In the genomic region with DNA sequence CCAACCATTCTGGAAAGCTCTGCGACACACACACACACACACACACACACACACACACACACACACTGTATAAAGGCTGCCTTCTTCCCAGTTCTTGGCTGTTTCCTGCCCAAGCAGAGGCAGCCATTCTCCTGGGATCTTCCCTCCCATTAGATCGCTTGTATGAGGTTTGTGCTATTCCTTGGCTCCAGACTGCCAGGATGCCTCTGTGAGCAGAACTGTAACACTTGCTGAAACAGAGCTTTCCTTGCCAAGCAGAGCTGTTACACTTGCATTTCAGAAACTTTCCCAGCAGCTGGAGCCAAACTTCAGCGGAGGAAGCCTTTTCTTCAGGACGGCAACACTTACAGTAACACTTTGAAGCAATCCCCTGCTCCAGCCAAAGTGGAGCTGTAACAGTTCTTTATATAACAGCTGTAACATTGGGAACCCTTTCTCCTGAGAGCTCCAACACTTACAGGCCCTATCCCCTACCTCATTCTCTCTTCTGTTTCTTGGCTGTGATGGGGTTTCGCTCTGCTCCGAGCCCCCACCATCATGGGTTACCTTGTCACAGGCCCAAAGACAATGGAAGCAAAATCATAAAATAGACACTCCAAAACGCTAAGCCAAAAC, we compare ENCODE assay signal across 10 mouse cellular contexts.
DNase-seq lines count a peak whose midpoint lies in the region; ATAC-seq and TF ChIP-seq lines count a peak whose summit lies in the region.
"Had no signal": no experiment of that assay in that cellular context is flagged by ENCODE, and none has a peak within 500 bp of the region (broad histone marks: within the 10 kb centered on the region; RNA-seq: fewer than 3 reads in every experiment).

No protein-coding gene starts in this region.

- H3K27ac ChIP-seq in heart, embryonic 11.5 days (ENCODE audit: low read depth, low read length) = no peak overlapping the region
- H3K27ac ChIP-seq in lung, postnatal 0 days (ENCODE audit: low read length) = no peak overlapping the region

- no peak for TF ChIP-seq EP300 in lung, postnatal 0 days (IDR thresholded peaks at IDR 0.05)

- no peaks in the 10 kb centered on the region for H3K27me3 ChIP-seq in heart, embryonic 11.5 days (ENCODE audit: control insufficient read depth, insufficient read depth, low read length)
- H3K27me3 ChIP-seq in lung, postnatal 0 days (replicated peaks; ENCODE audit: insufficient read depth, low read length) = no peaks in the 10 kb centered on the region
- H3K27me3 ChIP-seq: megakaryocyte, embryonic 14.5 days had no signal

- DNase-seq in heart, adult 8-10 months (ENCODE audit: low spot score) = peak; percentile 16
- peak; percentile 76 for DNase-seq in brain, adult 2 months (ENCODE audit: low read depth, low spot score)
- DNase-seq in heart, adult 9 months (ENCODE audit: low spot score in 2 of 2) = peak; percentile 7 to 36
- DNase-seq in lung, postnatal 0 days (ENCODE audit: low spot score) = peak; percentile 62
- no peak for DNase-seq in thymus, postnatal 4 days
- no peak for DNase-seq in B cell, adult 2 months
- DNase-seq in kidney, adult 8-10 months = no peak
- DNase-seq: spleen, adult 18-20 months had no signal

- 0 out of 2 replicates have a peak, but pooled peaks have one; percentile 4 for TF ChIP-seq CTCF in lung, postnatal 0 days (IDR thresholded peaks at IDR 0.05)

- H3K9ac ChIP-seq in heart, embryonic 11.5 days (ENCODE audit: low read depth, low read length) = no peak overlapping the region
- H3K9ac ChIP-seq in lung, postnatal 0 days (replicated peaks; ENCODE audit: low read depth) = no peak overlapping the region

- no peaks in the 10 kb centered on the region for H3K9me3 ChIP-seq in heart, embryonic 11.5 days (replicated peaks; ENCODE audit: control insufficient read depth, low read length)
- no peaks in the 10 kb centered on the region for H3K9me3 ChIP-seq in lung, postnatal 0 days (ENCODE audit: low read length)

- WGBS in heart, embryonic 11.5 days (ENCODE audit: insufficient replicate concordance) = 80% methylated on average over 7 of the region's 7 CpGs
- 68% methylated on average over 7 of the region's 7 CpGs for WGBS in lung, postnatal 0 days

- H3K36me3 ChIP-seq in heart, embryonic 11.5 days (ENCODE audit: control insufficient read depth, insufficient read depth, low read length) = no peaks in the 10 kb centered on the region
- H3K36me3 ChIP-seq in lung, postnatal 0 days (ENCODE audit: insufficient read depth, low read length) = no peaks in the 10 kb centered on the region

- no peak overlapping the region for H3K4me2 ChIP-seq in heart, embryonic 11.5 days
- H3K4me2 ChIP-seq in lung, postnatal 0 days (replicated peaks; ENCODE audit: low read depth, low read length) = no peak overlapping the region

- no peak overlapping the region for H3K4me3 ChIP-seq in heart, embryonic 11.5 days (ENCODE audit: low read depth, low read length)
- H3K4me3 ChIP-seq in lung, postnatal 0 days (ENCODE audit: low read depth, low read length) = no peak overlapping the region
- H3K4me3 ChIP-seq: megakaryocyte, embryonic 14.5 days had no signal

- no peaks in the 10 kb centered on the region for H3K4me1 ChIP-seq in heart, embryonic 11.5 days (ENCODE audit: control insufficient read depth, insufficient read depth, low read length)
- no peaks in the 10 kb centered on the region for H3K4me1 ChIP-seq in lung, postnatal 0 days (ENCODE audit: insufficient read depth, low read depth, low read length)
- H3K4me1 ChIP-seq: megakaryocyte, embryonic 14.5 days had no signal

- no peak for ATAC-seq in heart, embryonic 11.5 days (replicated peaks; ENCODE audit: insufficient number of reproducible peaks, low FRiP score, low TSS enrichment)
- peak; percentile 30 for ATAC-seq in lung, postnatal 0 days

Comparison
In these comparisons a context has a peak if more than half of its experiments do, and no peak if none do; other contexts are left out.
1. DNase-seq: peak in heart, adult 8-10 months (single experiment), brain, adult 2 months (single experiment), heart, adult 9 months (2 of 2) and lung, postnatal 0 days (single experiment); none in thymus, postnatal 4 days (single experiment), B cell, adult 2 months (0 of 2) and kidney, adult 8-10 months (0 of 2).